Mouse (Mus musculus) heart, embryonic 14.5 days (tissue): ENCODE results near the gene Gpd1. TPM values are rescaled to one million over a fixed set of nuclear protein-coding genes. Genes with fewer than 3 reads are reported as not detected.

Source experiments
- ATAC-seq: fragments of 200-750 bp; cut with Nextera tagmentation; 2 replicates; pipeline ENCODE4 v1.8.0; 2017; ENCODE audit warnings: low read depth, moderate TSS enrichment; ENCODE audit not compliant: insufficient number of reproducible peaks, insufficient read depth, low FRiP score
- H3K27ac ChIP-seq, 2 experiments: fragments of 200-500 bp in 1 of 2; fragments of 300-500 bp in 1 of 2; sonication (generic) in 1 of 2; replicated peaks in 1 of 2; 2 replicates each; pipeline ENCODE4 v1.5.1; 2012 to 2014; ENCODE audit warnings: low read depth in 2 of 2, low read length in 2 of 2, control low read depth in 1 of 2, mild to moderate bottlenecking in 1 of 2, mixed read lengths in 1 of 2; ENCODE audit not compliant: control insufficient read depth in 1 of 2, insufficient read depth in 1 of 2
- H3K27me3 ChIP-seq: fragments of 300-500 bp; sonication (generic); 2 replicates; pipeline ENCODE4 v1.6.1; 2014; ENCODE audit warnings: mild to moderate bottlenecking, low read length, control low read depth; ENCODE audit not compliant: control insufficient read depth, insufficient read depth
- H3K36me3 ChIP-seq: fragments of 300-500 bp; sonication (generic); 2 replicates; pipeline ENCODE4 v1.6.1; 2014; ENCODE audit warnings: mild to moderate bottlenecking, control low read depth, low read length, mixed read lengths; ENCODE audit not compliant: control insufficient read depth, insufficient read depth
- H3K4me1 ChIP-seq, 2 experiments: fragments of 200-500 bp in 1 of 2; fragments of 300-500 bp in 1 of 2; sonication (generic) in 1 of 2; 2 replicates each; pipeline ENCODE4 v1.6.1; 2012 to 2014; ENCODE audit warnings: low read length in 2 of 2, control low read depth in 1 of 2, mixed read lengths in 1 of 2; ENCODE audit not compliant: control insufficient read depth in 2 of 2, insufficient read depth in 2 of 2
- H3K4me2 ChIP-seq: fragments of 300-500 bp; sonication (generic); 2 replicates; pipeline ENCODE4 v1.6.1; 2014; ENCODE audit warnings: mild to moderate bottlenecking, low read length
- H3K4me3 ChIP-seq, 2 experiments: fragments of 200-500 bp in 1 of 2; fragments of 300-500 bp in 1 of 2; sonication (generic) in 1 of 2; 2 replicates each; pipeline ENCODE4 v1.5.1; 2012 to 2014; ENCODE audit warnings: low read length in 2 of 2, mild to moderate bottlenecking in 2 of 2, control low read depth in 1 of 2, low read depth in 1 of 2, moderate library complexity in 1 of 2; ENCODE audit not compliant: control insufficient read depth in 1 of 2, insufficient read depth in 1 of 2
- H3K9ac ChIP-seq: fragments of 300-500 bp; sonication (generic); 2 replicates; pipeline ENCODE4 v1.6.1; 2014; ENCODE audit warnings: mild to moderate bottlenecking, low read length
- H3K9me3 ChIP-seq: fragments of 300-500 bp; sonication (generic); 2 replicates; pipeline ENCODE4 v1.6.1; 2016; ENCODE audit warnings: low read length, control low read depth; ENCODE audit not compliant: control insufficient read depth
- WGBS: fragments of 180-500 bp; shearing (Covaris S2); extraction: QIAGEN DNeasy Blood & Tissue Kit; methylation state at CpG from one replicate; pipeline ENCODE4 v1.1.7; 2014; 5-methylcytosine and 5-hydroxymethylcytosine counted together
- polyA plus RNA-seq: library from polyadenylated mRNA; unstranded; fragments of >200 nt; fragmentation: Nextera tagmentation; extraction: Ambion mirVana; gene quantifications from 2 replicates; pipeline ENCODE4 v1.2.1, GENCODE M21; 2014

Gene Gpd1
- polyA plus RNA-seq, 1 experiment from 2014 or later: 1.1 TPM

- H3K9ac ChIP-seq: no peak overlapping the region
- 73% methylated on average over 3 of the region's 3 CpGs for WGBS
- ATAC-seq: no peak
- peaks cover 11 to 17% of the 10 kb centered on the region in 2 experiments for H3K4me1 ChIP-seq
- H3K27ac ChIP-seq: no peak overlapping the region
- no peaks in the 10 kb centered on the region for H3K9me3 ChIP-seq
- H3K36me3 ChIP-seq: peaks cover 83% of the 10 kb centered on the region
- no peaks in the 10 kb centered on the region for H3K27me3 ChIP-seq
- no peak overlapping the region for H3K4me2 ChIP-seq
- no peak overlapping the region for H3K4me3 ChIP-seq
Observed at GRCm38 (mm10) chr15:99711491-99711890, 5.8 kb upstream of the Gpd1 start.

DNA sequence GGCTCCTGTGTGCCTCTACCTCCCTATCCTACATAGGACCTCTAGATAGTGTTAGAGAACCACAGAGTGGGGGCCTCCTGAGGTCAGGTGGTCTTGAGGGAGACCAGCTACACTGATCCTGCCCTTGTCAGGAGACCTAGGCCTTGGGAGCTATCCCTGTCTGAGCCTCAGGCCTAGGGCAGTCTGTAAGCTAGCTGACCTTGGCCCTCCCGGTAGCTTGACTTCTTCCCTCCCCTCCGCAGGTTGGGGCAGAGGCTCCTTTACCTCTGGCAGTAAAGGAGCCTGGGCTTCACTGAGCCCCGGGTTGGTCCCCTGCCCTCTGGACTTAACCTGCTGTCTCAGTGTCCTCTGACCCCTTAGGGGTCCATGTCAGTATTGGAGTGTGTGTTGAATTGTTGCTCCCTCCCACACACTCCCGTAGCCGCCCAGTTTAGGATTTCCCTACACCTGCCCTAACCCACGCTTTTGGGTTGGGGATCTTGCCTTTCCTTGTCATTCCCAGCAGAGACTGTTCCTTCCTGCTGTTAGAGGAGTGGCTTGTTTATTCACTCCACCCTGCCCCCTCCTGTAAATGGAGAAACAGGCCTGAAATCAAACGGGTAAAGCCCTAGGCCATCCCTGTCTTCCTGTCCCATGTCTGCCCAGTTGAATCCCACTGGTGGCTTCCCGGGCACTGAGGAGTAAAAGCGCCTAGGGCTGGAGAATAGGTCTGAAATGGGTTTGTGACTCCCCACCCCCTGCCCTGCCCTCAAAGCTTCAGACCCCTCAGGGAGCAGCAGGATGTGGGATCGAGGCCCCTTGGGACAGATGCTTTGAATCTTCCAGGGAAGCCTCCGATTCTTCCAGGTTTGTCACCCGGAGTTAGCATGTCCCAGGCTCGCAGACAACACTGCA lies 4.4 kb upstream of the Gpd1 start:
- H3K27ac ChIP-seq: peak overlapping the region in 1 of 2 experiments; percentile 86; a peak in 2 of 4 replicates

GRCm38 (mm10) chr15:99713569-99713968 lies 3.7 kb upstream of the Gpd1 start:
- no peak overlapping the region for H3K4me3 ChIP-seq
- no peak overlapping the region for H3K4me2 ChIP-seq
- ATAC-seq: no peak
- H3K9ac ChIP-seq: peak overlapping the region; percentile 54; the same call in 1 of the 2 replicates
- H3K27me3 ChIP-seq: no peaks in the 10 kb centered on the region
- H3K4me1 ChIP-seq: peaks cover 13 to 22% of the 10 kb centered on the region in 2 experiments
- WGBS: 65% methylated on average over 3 of the region's 3 CpGs
- H3K36me3 ChIP-seq: peaks cover 62% of the 10 kb centered on the region
- H3K9me3 ChIP-seq: no peaks in the 10 kb centered on the region
- peak overlapping the region; percentile 67 to 86 for H3K27ac ChIP-seq

More for the DNA sequence above, 4.4 kb upstream of the Gpd1 start:
- Histone ChIP-seq H3K4me1 (peaks cover 13 to 22% of the 10 kb centered on the region in 2 experiments), H3K4me2 (no peak overlapping the region), H3K9ac (peak overlapping the region; percentile 54; the same call in 1 of the 2 replicates), H3K27me3 (no peaks in the 10 kb centered on the region), H3K4me3 (no peak overlapping the region), H3K9me3 (no peaks in the 10 kb centered on the region), H3K36me3 (peaks cover 68% of the 10 kb centered on the region)
- WGBS: 65% methylated on average over 13 of the region's 13 CpGs
- no peak for ATAC-seq

DNA sequence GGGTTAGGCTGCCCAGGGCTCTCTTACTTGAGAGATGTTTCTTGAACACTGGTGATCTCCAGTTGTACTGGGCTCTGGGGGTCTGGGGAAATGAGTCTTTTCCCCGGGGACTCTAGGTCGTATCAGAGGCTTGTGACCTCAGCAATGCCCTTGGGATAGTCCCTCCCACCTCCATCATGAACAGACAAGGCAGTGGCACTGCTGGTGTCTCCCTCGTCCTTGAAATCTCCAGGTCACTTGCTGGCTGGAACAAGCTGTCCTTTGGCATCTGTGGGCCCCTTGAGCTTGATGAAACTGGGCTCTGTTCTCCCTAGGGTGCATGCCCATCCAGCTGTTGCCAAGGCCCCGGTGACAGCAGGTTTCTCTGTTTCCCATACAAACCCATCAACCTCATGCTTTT lies 3.1 kb upstream of the Gpd1 start:
- Histone ChIP-seq H3K4me1 (peaks cover 13 to 22% of the 10 kb centered on the region in 2 experiments), H3K27me3 (no peaks in the 10 kb centered on the region), H3K9ac (peak overlapping the region; percentile 54; the same call in 1 of the 2 replicates), H3K4me3 (no peak overlapping the region), H3K27ac (peak overlapping the region; percentile 67 to 86), H3K9me3 (no peaks in the 10 kb centered on the region), H3K36me3 (peaks cover 62% of the 10 kb centered on the region), H3K4me2 (no peak overlapping the region)
- ATAC-seq: no peak
- WGBS: 23% methylated on average over 4 of the region's 4 CpGs

- H3K27me3 ChIP-seq: no peaks in the 10 kb centered on the region
- H3K36me3 ChIP-seq: peaks cover 57% of the 10 kb centered on the region
- H3K4me2 ChIP-seq: no peak overlapping the region
- ATAC-seq: no peak
- H3K4me1 ChIP-seq: peaks cover 13 to 22% of the 10 kb centered on the region in 2 experiments
- no peak overlapping the region for H3K9ac ChIP-seq
- no peaks in the 10 kb centered on the region for H3K9me3 ChIP-seq
- no peak overlapping the region for H3K4me3 ChIP-seq
- WGBS: 48% methylated on average over 7 of the region's 7 CpGs
- peak overlapping the region in 1 of 2 experiments; percentile 86; a peak in 2 of 4 replicates for H3K27ac ChIP-seq
Observed at GRCm38 (mm10) chr15:99714858-99715257, 2.5 kb upstream of the Gpd1 start.

DNA sequence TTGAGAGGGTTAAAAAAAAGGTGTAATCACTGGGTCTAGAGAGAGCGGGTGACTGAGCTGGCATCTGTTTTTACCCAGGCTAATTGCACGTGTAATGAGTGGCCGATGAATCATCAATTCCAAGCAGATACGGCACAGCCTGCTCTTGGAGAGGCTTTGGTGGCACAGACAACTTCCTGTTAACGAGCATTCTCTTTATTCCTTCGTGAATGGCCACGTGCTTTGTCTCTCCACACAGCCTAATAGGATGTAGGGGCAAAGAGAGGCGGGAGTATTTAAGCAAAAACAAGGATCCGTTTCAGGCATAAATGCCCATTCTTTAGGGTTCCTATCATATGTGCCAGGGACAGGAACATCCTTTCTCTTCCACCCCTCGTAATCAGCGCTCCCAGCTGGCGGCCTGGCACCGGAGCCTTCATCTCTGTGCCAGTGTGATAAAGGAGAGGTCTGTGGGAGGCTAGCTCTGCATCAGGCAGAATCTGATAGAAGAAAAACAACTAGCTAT lies 1.9 kb upstream of the Gpd1 start:
- Histone ChIP-seq H3K27me3 (no peaks in the 10 kb centered on the region), H3K4me3 (no peak overlapping the region), H3K4me1 (peaks cover 13 to 22% of the 10 kb centered on the region in 2 experiments), H3K36me3 (peaks cover 56% of the 10 kb centered on the region), H3K27ac (peak overlapping the region in 1 of 2 experiments; percentile 86; a peak in 1 of 4 replicates), H3K4me2 (no peak overlapping the region), H3K9ac (no peak overlapping the region), H3K9me3 (no peaks in the 10 kb centered on the region)
- no peak for ATAC-seq
- WGBS: 72% methylated on average over 13 of the region's 13 CpGs

- Histone ChIP-seq H3K9ac (no peak overlapping the region), H3K4me1 (peaks cover 13 to 22% of the 10 kb centered on the region in 2 experiments), H3K4me3 (no peak overlapping the region), H3K4me2 (no peak overlapping the region), H3K36me3 (peaks cover 53% of the 10 kb centered on the region), H3K27me3 (no peaks in the 10 kb centered on the region), H3K27ac (no peak overlapping the region), H3K9me3 (no peaks in the 10 kb centered on the region)
- ATAC-seq: no peak
- WGBS: 74% methylated on average over 11 of the region's 11 CpGs
Observed at GRCm38 (mm10) chr15:99715982-99716746, 1.2 kb upstream of the Gpd1 start.
